Mouse (Mus musculus) erythroblast, embryonic 14.5 days (primary cell): ENCODE results near the gene Wap.

Experiments used
- GATA1 ChIP-seq: IDR thresholded peaks from 2 replicates; pipeline ENCODE4 v1.6.1; 2012; ENCODE audit warnings: low read length, inconsistent platforms, mixed read lengths
- TAL1 ChIP-seq: IDR thresholded peaks from 3 replicates; pipeline ENCODE4 v1.6.1; 2012; ENCODE audit warnings: low read length, inconsistent platforms, mixed read lengths

DNA sequence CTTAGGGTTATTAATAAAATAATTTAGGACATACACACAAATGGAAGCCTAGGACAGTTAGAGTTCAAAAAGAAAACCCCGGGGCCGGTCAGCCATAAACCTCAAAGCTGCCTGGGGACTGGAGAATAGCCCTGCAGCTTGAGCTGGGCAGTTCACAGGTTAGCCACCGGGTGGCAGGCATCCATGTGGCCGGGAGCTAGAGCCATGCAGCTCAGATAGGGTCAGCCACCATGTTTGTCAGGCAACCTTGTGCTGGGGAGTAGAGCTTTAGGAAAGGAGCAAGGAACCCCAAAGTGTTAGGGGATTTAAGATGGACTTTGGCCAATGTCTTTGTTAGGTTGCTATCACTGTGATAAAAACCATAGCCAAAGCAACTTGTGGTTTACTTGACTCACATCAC lies 9.9 kb downstream of the Wap start:
- no peak for TF ChIP-seq TAL1
- no peak for TF ChIP-seq GATA1
